Mouse (Mus musculus) forebrain, postnatal 0 days (tissue): Measurements from ENCODE around the gene Gm17349. TPM values are rescaled to one million over a fixed set of nuclear protein-coding genes. Genes with fewer than 3 reads are reported as not detected.
A peak's percentile ranks its signal among the peaks of the same experiment; 100 is the strongest.

Source experiments
- ATAC-seq: fragments of 200-750 bp; cut with Nextera tagmentation; 2 replicates; pipeline ENCODE4 v1.8.0; 2017; ENCODE audit warnings: mild to moderate bottlenecking, moderate library complexity
- DNase-seq: peaks from one replicate; pipeline ENCODE4 v3.0.0-alpha.2; 2015
- H3K27ac ChIP-seq: fragments of 300-500 bp; sonication (generic); 2 replicates; pipeline ENCODE4 v1.5.1; 2014; ENCODE audit warnings: low read depth, mild to moderate bottlenecking, antibody characterized with exemption, low read length, moderate library complexity, mixed read lengths
- H3K27me3 ChIP-seq: fragments of 300-500 bp; sonication (generic); 2 replicates; pipeline ENCODE4 v1.6.1; 2014; ENCODE audit warnings: mild to moderate bottlenecking, low read length, mixed read lengths; ENCODE audit not compliant: insufficient read depth
- H3K36me3 ChIP-seq: fragments of 300-500 bp; sonication (generic); 2 replicates; pipeline ENCODE4 v1.6.1; 2014; ENCODE audit warnings: mild to moderate bottlenecking, moderate library complexity; ENCODE audit not compliant: insufficient read depth
- H3K4me1 ChIP-seq: fragments of 300-500 bp; sonication (generic); 2 replicates; pipeline ENCODE4 v1.6.1; 2014; ENCODE audit warnings: antibody characterized with exemption; ENCODE audit not compliant: insufficient read depth
- H3K4me2 ChIP-seq: fragments of 300-500 bp; sonication (generic); 2 replicates; pipeline ENCODE4 v1.6.1; 2014; ENCODE audit warnings: low read depth, mild to moderate bottlenecking, moderate library complexity
- H3K4me3 ChIP-seq: fragments of 300-500 bp; sonication (generic); 2 replicates; pipeline ENCODE4 v1.5.1; 2014; ENCODE audit warnings: low read depth, low read length, mixed read lengths
- H3K9ac ChIP-seq: fragments of 300-500 bp; sonication (generic); 2 replicates; pipeline ENCODE4 v1.6.1; 2014; ENCODE audit warnings: mild to moderate bottlenecking
- H3K9me3 ChIP-seq: fragments of 300-500 bp; sonication (generic); 2 replicates; pipeline ENCODE4 v1.6.1; 2016; ENCODE audit warnings: low read length
- CTCF ChIP-seq: sonication (generic); IDR thresholded peaks from 2 replicates; pipeline ENCODE4 v1.5.1; 2016; ENCODE audit warnings: antibody characterized with exemption, control low read depth, low read depth
- WGBS: fragments of 180-500 bp; shearing (Covaris S2); extraction: QIAGEN DNeasy Blood & Tissue Kit; methylation state at CpG from one replicate; pipeline ENCODE4 v1.1.7; 2014; 5-methylcytosine and 5-hydroxymethylcytosine counted together
- polyA plus RNA-seq: library from polyadenylated mRNA; unstranded; fragments of >200 nt; fragmentation: Nextera tagmentation; extraction: Ambion mirVana; gene quantifications from 2 replicates; pipeline ENCODE4 v1.2.1, GENCODE M21; 2015
- total RNA-seq: library from RNA; depleted of rRNA; stranded (reverse); fragments of >200 nt; gene quantifications from 2 replicates; pipeline ENCODE4 v1.2.3, GENCODE M21; 2014

The Gm17349 gene
- total and polyA plus RNA-seq, 2 experiments from 2014 or later = not detected

DNA sequence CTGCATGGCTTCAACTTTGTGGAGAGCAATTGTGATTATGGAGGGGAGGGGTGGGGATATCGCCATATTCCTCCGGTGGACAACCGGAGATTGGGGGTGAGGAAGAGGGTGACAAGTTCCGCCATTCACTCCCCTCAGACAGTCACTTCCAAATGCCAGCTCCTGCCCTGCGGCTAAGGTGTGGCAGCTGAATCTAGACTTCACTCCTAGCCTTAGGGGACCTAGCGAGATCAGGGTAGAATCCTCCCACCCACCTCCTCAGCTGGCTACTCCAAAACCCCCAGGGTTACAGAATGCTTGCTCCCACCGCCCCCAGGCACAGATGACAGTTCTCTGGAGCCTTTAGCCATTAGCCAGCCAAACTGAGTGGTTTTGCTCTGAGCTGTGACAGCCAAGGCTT lies 26.3 kb downstream of the Gm17349 start:
- H3K4me2 ChIP-seq = no peak overlapping the region
- no peak for DNase-seq
- WGBS = 73% methylated on average over 7 of the region's 7 CpGs
- peaks cover 24% of the 10 kb centered on the region for H3K4me1 ChIP-seq
- no peak for TF ChIP-seq CTCF
- no peak overlapping the region for H3K27ac ChIP-seq
- H3K4me3 ChIP-seq = no peak overlapping the region
- H3K9me3 ChIP-seq = no peaks in the 10 kb centered on the region
- no peaks in the 10 kb centered on the region for H3K27me3 ChIP-seq
- no peak for ATAC-seq
- H3K9ac ChIP-seq = no peak overlapping the region
- H3K36me3 ChIP-seq = peaks cover 8% of the 10 kb centered on the region; the same call in 1 of the 2 replicates

DNA sequence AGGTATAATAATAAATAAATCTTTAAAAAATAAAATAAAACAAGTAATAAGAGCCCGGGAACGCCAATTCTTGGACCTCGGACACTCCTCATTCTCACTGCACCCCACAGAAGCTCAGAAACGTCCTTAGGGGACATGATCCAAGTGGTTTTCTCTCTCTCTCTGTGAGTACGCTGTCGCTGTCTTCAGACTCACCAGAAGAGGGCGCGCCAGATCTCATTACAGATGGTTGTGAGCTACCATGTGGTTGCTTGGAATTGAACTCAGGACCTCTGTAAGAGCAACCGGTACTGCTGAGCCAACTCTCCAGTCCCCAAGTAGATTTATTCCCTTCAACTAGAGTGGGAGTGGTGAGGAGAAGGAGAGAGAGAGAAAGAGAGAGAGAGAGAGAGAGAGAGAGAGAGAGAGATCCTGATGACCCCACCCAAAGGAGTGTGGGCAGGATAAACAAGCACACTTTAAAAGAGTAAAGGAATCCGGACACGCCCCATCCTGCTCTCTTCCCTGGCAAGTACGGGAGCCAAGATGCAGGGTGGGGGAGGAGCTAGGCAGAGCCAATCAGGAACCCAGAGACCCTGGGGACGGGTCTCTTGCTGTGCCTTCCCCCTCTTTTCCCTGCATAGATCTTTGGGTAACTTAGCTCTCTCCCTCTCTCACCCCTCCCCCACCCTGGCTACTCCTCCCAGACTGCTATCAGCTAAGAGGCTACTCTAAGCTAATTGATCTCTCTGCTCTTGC lies 27.1 kb downstream of the Gm17349 start:
- ATAC-seq (no peak), DNase-seq (no peak)
- Histone ChIP-seq H3K27ac (no peak overlapping the region), H3K4me2 (no peak overlapping the region), H3K36me3 (peaks cover 8% of the 10 kb centered on the region; the same call in 1 of the 2 replicates), H3K9me3 (no peaks in the 10 kb centered on the region), H3K27me3 (no peaks in the 10 kb centered on the region), H3K4me3 (no peak overlapping the region), H3K4me1 (peaks cover 24% of the 10 kb centered on the region), H3K9ac (no peak overlapping the region)
- 12% methylated on average over 13 of the region's 13 CpGs for WGBS
- peak; percentile 56 for TF ChIP-seq CTCF

DNA sequence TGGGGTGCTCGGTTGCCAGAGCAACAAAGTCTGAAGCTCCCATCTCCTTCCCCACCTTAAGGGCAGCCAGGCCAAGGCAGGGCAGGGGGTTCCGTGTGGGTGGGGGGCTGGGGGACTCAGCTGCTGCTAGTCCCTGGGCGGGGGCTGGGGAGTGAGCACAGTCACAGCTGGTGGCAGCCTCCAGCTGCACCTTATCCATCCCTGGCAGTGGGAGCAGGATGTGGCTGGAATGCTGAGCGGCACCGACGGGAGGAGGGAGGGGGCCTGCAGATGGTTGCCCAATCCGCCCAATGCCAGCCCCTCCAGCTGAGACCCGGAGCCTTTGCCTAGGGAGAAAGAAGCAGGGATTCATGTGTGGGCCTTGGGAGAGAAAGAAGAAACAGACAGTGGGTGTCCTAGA lies 28.2 kb downstream of the Gm17349 start:
- H3K27me3 ChIP-seq = no peaks in the 10 kb centered on the region
- no peak overlapping the region for H3K9ac ChIP-seq
- no peaks in the 10 kb centered on the region for H3K9me3 ChIP-seq
- 0 out of 2 replicates have a peak overlapping the region, but pooled peaks have one; percentile 13 for H3K4me2 ChIP-seq
- peaks cover 11% of the 10 kb centered on the region; the same call in 1 of the 2 replicates for H3K36me3 ChIP-seq
- WGBS = 18% methylated on average over 8 of the region's 8 CpGs
- peaks cover 24% of the 10 kb centered on the region for H3K4me1 ChIP-seq
- peak; percentile 82 for ATAC-seq
- no peak overlapping the region for H3K4me3 ChIP-seq
- peak; percentile 50 for DNase-seq
- TF ChIP-seq CTCF = no peak
- peak overlapping the region; percentile 69 for H3K27ac ChIP-seq

DNA sequence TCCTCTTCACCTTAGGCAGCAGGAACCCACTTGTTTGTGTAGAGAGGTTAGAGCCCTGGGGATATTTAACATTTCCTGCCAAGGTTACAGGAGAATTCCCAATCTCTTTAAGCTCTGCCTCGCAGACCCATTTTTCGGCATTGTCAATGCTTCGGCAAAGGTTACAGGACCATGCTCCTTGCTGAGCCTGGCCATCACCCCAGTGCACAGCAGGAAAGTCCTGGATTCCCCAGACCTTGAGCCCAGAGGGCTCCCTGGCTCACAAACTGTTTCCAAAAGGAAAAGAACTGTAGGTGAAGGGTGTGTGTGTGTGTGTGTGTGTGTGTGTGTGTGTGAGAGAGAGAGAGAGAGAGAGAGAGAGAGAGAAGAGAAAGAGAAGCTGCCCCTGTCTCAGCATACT lies 30.4 kb downstream of the Gm17349 start:
- Histone ChIP-seq H3K9ac (no peak overlapping the region), H3K4me1 (peaks cover 29% of the 10 kb centered on the region), H3K27ac (no peak overlapping the region), H3K4me2 (peak overlapping the region; percentile 23; the same call in 1 of the 2 replicates), H3K36me3 (peaks cover 11% of the 10 kb centered on the region; the same call in 1 of the 2 replicates), H3K27me3 (no peaks in the 10 kb centered on the region), H3K4me3 (no peak overlapping the region), H3K9me3 (no peaks in the 10 kb centered on the region)
- WGBS = 80% methylated on average over 3 of the region's 3 CpGs
- TF ChIP-seq CTCF = no peak
- ATAC-seq = no peak
- DNase-seq = no peak

DNA sequence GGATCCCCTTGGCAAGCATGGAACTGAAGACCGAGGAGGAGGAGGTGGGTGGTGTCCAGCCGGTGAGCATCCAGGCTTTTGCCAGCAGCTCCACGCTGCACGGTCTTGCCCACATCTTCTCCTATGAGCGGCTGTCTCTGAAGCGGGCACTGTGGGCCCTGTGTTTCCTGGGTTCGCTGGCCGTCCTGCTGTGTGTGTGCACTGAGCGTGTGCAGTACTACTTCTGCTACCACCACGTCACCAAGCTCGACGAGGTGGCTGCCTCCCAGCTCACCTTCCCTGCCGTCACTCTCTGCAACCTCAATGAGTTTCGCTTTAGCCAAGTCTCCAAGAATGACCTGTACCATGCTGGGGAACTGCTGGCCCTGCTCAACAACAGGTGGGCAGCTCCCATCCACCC lies 33.5 kb downstream of the Gm17349 start:
- Histone ChIP-seq H3K4me3 (peak overlapping the region; percentile 86; the same call in 1 of the 2 replicates), H3K27ac (no peak overlapping the region), H3K4me1 (peaks cover 28% of the 10 kb centered on the region), H3K4me2 (peak overlapping the region; percentile 74), H3K9ac (no peak overlapping the region), H3K36me3 (peaks cover 8% of the 10 kb centered on the region; the same call in 1 of the 2 replicates), H3K27me3 (no peaks in the 10 kb centered on the region), H3K9me3 (no peaks in the 10 kb centered on the region)
- ATAC-seq (no peak), DNase-seq (no peak)
- no peak for TF ChIP-seq CTCF
- 73% methylated on average over 14 of the region's 14 CpGs for WGBS

DNA sequence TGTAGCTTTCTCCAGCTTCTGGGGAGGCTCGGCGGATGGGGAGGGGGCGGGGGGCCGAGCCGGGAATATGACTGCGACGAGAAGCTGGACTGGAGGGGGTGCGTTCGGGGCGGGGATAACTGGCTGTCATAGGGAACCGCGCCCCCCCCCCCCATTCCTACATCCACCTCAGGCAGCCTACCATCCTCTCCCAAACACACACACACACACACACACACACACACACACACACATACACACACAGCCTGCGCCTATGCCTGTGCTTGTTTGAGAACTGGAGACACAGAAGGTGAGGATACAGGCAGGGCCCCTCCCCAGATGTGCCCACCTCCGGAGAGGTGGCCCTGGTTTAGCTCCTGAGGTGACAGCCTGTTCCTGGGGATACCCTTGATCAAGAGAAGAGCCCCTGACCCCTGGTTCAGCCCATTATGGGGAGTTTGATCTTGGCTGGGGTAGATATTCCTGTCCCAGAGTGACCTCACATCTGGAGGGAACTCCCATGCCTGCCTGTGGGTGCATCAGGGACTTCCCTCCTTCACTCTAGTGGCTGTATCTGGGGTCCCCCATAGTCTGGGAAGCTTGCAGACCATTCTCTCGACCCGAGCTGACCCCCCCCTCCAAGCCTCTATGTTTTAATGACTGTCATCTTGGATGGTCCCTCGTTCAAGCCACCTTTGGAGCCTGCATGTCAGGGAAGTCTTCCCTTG lies 34.2 kb downstream of the Gm17349 start:
- ATAC-seq = peak; percentile 56
- Histone ChIP-seq H3K36me3 (peaks cover 8% of the 10 kb centered on the region; the same call in 1 of the 2 replicates), H3K4me3 (peak overlapping the region; percentile 86), H3K4me1 (peaks cover 29% of the 10 kb centered on the region), H3K9me3 (no peaks in the 10 kb centered on the region), H3K27me3 (no peaks in the 10 kb centered on the region), H3K9ac (peak overlapping the region; percentile 92), H3K27ac (peak overlapping the region; percentile 91), H3K4me2 (peak overlapping the region; percentile 74)
- 19% methylated on average over 9 of the region's 17 CpGs for WGBS
- no peak for TF ChIP-seq CTCF
- peak; percentile 70 for DNase-seq
